Mouse (Mus musculus) liver, embryonic 16.5 days (tissue): ENCODE data around the gene Nop14. TPM values are rescaled to one million over a fixed set of nuclear protein-coding genes. Genes with fewer than 3 reads are reported as not detected.
"Not testable (repeated sequence)": the region's sequence is repeated elsewhere in the genome, so short reads cannot be mapped to it uniquely, and the experiment has no call there.

Source experiments
- ATAC-seq: fragments of 200-750 bp; cut with Nextera tagmentation; 2 replicates; pipeline ENCODE4 v1.8.0; 2017; ENCODE audit warnings: low read depth, mild to moderate bottlenecking, moderate number of reproducible peaks, moderate library complexity
- H3K27ac ChIP-seq: fragments of 300-500 bp; sonication (generic); 2 replicates; pipeline ENCODE4 v1.5.1; 2014; ENCODE audit warnings: mild to moderate bottlenecking, low read length
- H3K27me3 ChIP-seq: fragments of 300-500 bp; sonication (generic); 2 replicates; pipeline ENCODE4 v1.6.1; 2014; ENCODE audit warnings: low read depth, low read length, mixed read lengths; ENCODE audit not compliant: control insufficient read depth, insufficient read depth
- H3K36me3 ChIP-seq: fragments of 300-500 bp; sonication (generic); 2 replicates; pipeline ENCODE4 v1.6.1; 2014; ENCODE audit warnings: mild to moderate bottlenecking; ENCODE audit not compliant: control insufficient read depth, insufficient read depth
- H3K4me1 ChIP-seq: fragments of 300-500 bp; sonication (generic); 2 replicates; pipeline ENCODE4 v1.6.1; 2014; ENCODE audit warnings: low read depth, low read length, mixed read lengths; ENCODE audit not compliant: control insufficient read depth
- H3K4me2 ChIP-seq: fragments of 300-500 bp; sonication (generic); 2 replicates; pipeline ENCODE4 v1.6.1; 2014; ENCODE audit warnings: low read depth, low read length, mixed read lengths
- H3K4me3 ChIP-seq: fragments of 300-500 bp; sonication (generic); 2 replicates; pipeline ENCODE4 v1.5.1; 2014; ENCODE audit warnings: low read depth, mild to moderate bottlenecking, low read length
- H3K9ac ChIP-seq: fragments of 300-500 bp; sonication (generic); 2 replicates; pipeline ENCODE4 v1.6.1; 2014; ENCODE audit warnings: low read depth, low read length
- H3K9me3 ChIP-seq: fragments of 300-500 bp; sonication (generic); replicated peaks from 2 replicates; pipeline ENCODE4 v1.6.1; 2016; ENCODE audit warnings: low read length; ENCODE audit not compliant: control insufficient read depth
- WGBS: fragments of 180-500 bp; shearing (Covaris S2); extraction: QIAGEN DNeasy Blood & Tissue Kit; methylation state at CpG from one replicate; pipeline ENCODE4 v1.1.7; 2014; ENCODE audit not compliant: insufficient replicate concordance; 5-methylcytosine and 5-hydroxymethylcytosine counted together
- polyA plus RNA-seq: library from polyadenylated mRNA; unstranded; fragments of >200 nt; fragmentation: Nextera tagmentation; extraction: Ambion mirVana; gene quantifications from 2 replicates; pipeline ENCODE4 v1.2.1, GENCODE M21; 2015

Nop14 gene
- polyA plus RNA-seq, 1 experiment from 2014 or later = 9.3 TPM

- no peak overlapping the region for H3K4me2 ChIP-seq
- no peak for ATAC-seq
Observed at GRCm38 (mm10) chr5:34592666-34593065, 67.3 kb downstream of the Nop14 start.

GRCm38 (mm10) chr5:34592224-34592623 lies 67.7 kb downstream of the Nop14 start:
- not testable (repeated sequence) for H3K9ac ChIP-seq, H3K4me2 ChIP-seq, ATAC-seq, H3K27ac ChIP-seq, H3K36me3 ChIP-seq, H3K4me3 ChIP-seq, H3K27me3 ChIP-seq, H3K4me1 ChIP-seq, H3K9me3 ChIP-seq
- 87% methylated on average over 5 of the region's 5 CpGs for WGBS

More at GRCm38 (mm10) chr5:34592666-34593065, 67.3 kb downstream of the Nop14 start:
- H3K4me3 ChIP-seq = no peak overlapping the region
- peaks cover 8% of the 10 kb centered on the region for H3K36me3 ChIP-seq
- 89% methylated on average over 6 of the region's 6 CpGs for WGBS
- no peak overlapping the region for H3K9ac ChIP-seq
- H3K27ac ChIP-seq = no peak overlapping the region
- H3K4me1 ChIP-seq = no peaks in the 10 kb centered on the region; the same call in none of the 2 replicates
- H3K9me3 ChIP-seq = no peaks in the 10 kb centered on the region
- H3K27me3 ChIP-seq = no peaks in the 10 kb centered on the region

GRCm38 (mm10) chr5:34591388-34592004 lies 68.5 kb downstream of the Nop14 start:
- Histone ChIP-seq H3K27me3 (no peaks in the 10 kb centered on the region), H3K9me3 (no peaks in the 10 kb centered on the region), H3K4me3 (no peak overlapping the region), H3K9ac (no peak overlapping the region), H3K4me1 (no peaks in the 10 kb centered on the region; the same call in none of the 2 replicates), H3K4me2 (no peak overlapping the region), H3K27ac (no peak overlapping the region), H3K36me3 (peaks cover 3% of the 10 kb centered on the region)
- no peak for ATAC-seq
- WGBS = 84% methylated on average over 5 of the region's 5 CpGs

GRCm38 (mm10) chr5:34590702-34591101 lies 69.2 kb downstream of the Nop14 start:
- ATAC-seq = no peak

GRCm38 (mm10) chr5:34590059-34590458 lies 69.9 kb downstream of the Nop14 start:
- WGBS = 69% methylated on average over 5 of the region's 5 CpGs
- Histone ChIP-seq H3K27me3 (no peaks in the 10 kb centered on the region), H3K9me3 (no peaks in the 10 kb centered on the region), H3K9ac (no peak overlapping the region), H3K36me3 (peaks cover 7% of the 10 kb centered on the region), H3K4me2 (no peak overlapping the region), H3K27ac (no peak overlapping the region), H3K4me3 (no peak overlapping the region), H3K4me1 (no peaks in the 10 kb centered on the region; the same call in 1 of the 2 replicates)
- ATAC-seq = no peak

More at GRCm38 (mm10) chr5:34590702-34591101, 69.2 kb downstream of the Nop14 start:
- Histone ChIP-seq H3K4me3 (no peak overlapping the region), H3K27ac (no peak overlapping the region), H3K4me1 (no peaks in the 10 kb centered on the region; the same call in none of the 2 replicates), H3K9ac (no peak overlapping the region), H3K36me3 (peaks cover 7% of the 10 kb centered on the region), H3K9me3 (no peaks in the 10 kb centered on the region), H3K27me3 (no peaks in the 10 kb centered on the region), H3K4me2 (no peak overlapping the region)
- 84% methylated on average over 4 of the region's 4 CpGs for WGBS

Other genes with a start within 250 kb of the Nop14 start
- gene Tnip2, start 146.2 kb downstream of the Nop14 start, polyA plus RNA-seq = 6.2 and 6.3 TPM in 2 replicates
- 6.5 and 6.8 TPM in 2 replicates for gene Sh3bp2, start 134.3 kb downstream of the Nop14 start, polyA plus RNA-seq
- 122 and 133 TPM in 2 replicates for gene Add1, start 86.5 kb downstream of the Nop14 start, polyA plus RNA-seq
- 35.3 and 52.3 TPM in 2 replicates for gene Mfsd10, start 22.9 kb downstream of the Nop14 start, polyA plus RNA-seq
- 0.79 and 0.91 TPM in 2 replicates for gene Grk4, start 231 bp upstream of the Nop14 start, polyA plus RNA-seq
- 4.4 and 4.9 TPM in 2 replicates for gene Htt, start 101.6 kb upstream of the Nop14 start, polyA plus RNA-seq
- 0.09 and 0.37 TPM in 2 replicates for gene Msantd1, start 247.9 kb upstream of the Nop14 start, polyA plus RNA-seq